Mouse (Mus musculus): ENCODE data around the gene Stkld1. TPM values are rescaled to one million over a fixed set of nuclear protein-coding genes. Genes with fewer than 3 reads are reported as not detected.

Gene Stkld1
- polyA plus RNA-seq, 2 experiments, result 0.18 TPM; not detected in 1

- DNase-seq (ENCODE audit: low spot score) (no peak), ATAC-seq (ENCODE audit: low FRiP score, low read depth) (no peak)
- Histone ChIP-seq H3K4me1 (ENCODE audit: control insufficient read depth, insufficient read depth, low read length) (peaks cover 26% of the 10 kb centered on the region), H3K4me3 (replicated peaks; ENCODE audit: low read length) (peak overlapping the region; percentile 62), H3K27ac (replicated peaks; ENCODE audit: low read depth, low read length) (no peak overlapping the region), H3K27me3 (ENCODE audit: control insufficient read depth, insufficient read depth, low read length) (no peaks in the 10 kb centered on the region), H3K4me2 (replicated peaks; ENCODE audit: low read depth, low read length, severe bottlenecking) (peak overlapping the region; percentile 97), H3K9me3 (ENCODE audit: control insufficient read depth, low read length) (no peaks in the 10 kb centered on the region), H3K36me3 (ENCODE audit: control insufficient read depth, insufficient read depth, low read length) (peaks cover 66% of the 10 kb centered on the region), H3K9ac (ENCODE audit: low read depth, low read length, severe bottlenecking) (peak overlapping the region; percentile 68)
- 3% methylated on average over 13 of the region's 13 CpGs for WGBS
- TF ChIP-seq POLR2A (IDR thresholded peaks at IDR 0.05; ENCODE audit: borderline replicate concordance, extremely low read depth, insufficient read depth, insufficient read length), result no peak
These were observed 17.1 kb upstream of the Stkld1 start for GRCm38 (mm10) chr2:26916738-26917137.

GRCm38 (mm10) chr2:26919684-26920083 lies 14.2 kb upstream of the Stkld1 start:
- Histone ChIP-seq H3K36me3 (ENCODE audit: control insufficient read depth, insufficient read depth, low read length) (peaks cover 68% of the 10 kb centered on the region), H3K9ac (ENCODE audit: low read depth, low read length, severe bottlenecking) (no peak overlapping the region)

GRCm38 (mm10) chr2:26920190-26920855 lies 13.5 kb upstream of the Stkld1 start:
- TF ChIP-seq POLR2A (IDR thresholded peaks at IDR 0.05; ENCODE audit: borderline replicate concordance, extremely low read depth, insufficient read depth, insufficient read length), result no peak
- Histone ChIP-seq H3K9ac (ENCODE audit: low read depth, low read length, severe bottlenecking) (no peak overlapping the region), H3K4me3 (replicated peaks; ENCODE audit: low read length) (no peak overlapping the region), H3K27ac (replicated peaks; ENCODE audit: low read depth, low read length) (no peak overlapping the region), H3K27me3 (ENCODE audit: control insufficient read depth, insufficient read depth, low read length) (no peaks in the 10 kb centered on the region), H3K4me1 (ENCODE audit: control insufficient read depth, insufficient read depth, low read length) (peaks cover 15% of the 10 kb centered on the region), H3K9me3 (ENCODE audit: control insufficient read depth, low read length) (no peaks in the 10 kb centered on the region), H3K36me3 (ENCODE audit: control insufficient read depth, insufficient read depth, low read length) (peaks cover 74% of the 10 kb centered on the region), H3K4me2 (replicated peaks; ENCODE audit: low read depth, low read length, severe bottlenecking) (no peak overlapping the region)
- DNase-seq (ENCODE audit: low spot score), result no peak
- 91% methylated on average over 6 of the region's 6 CpGs for WGBS
- ATAC-seq (ENCODE audit: low FRiP score, low read depth), result no peak

More at GRCm38 (mm10) chr2:26919684-26920083, 14.2 kb upstream of the Stkld1 start:
- ATAC-seq (ENCODE audit: low FRiP score, low read depth), result no peak
- Histone ChIP-seq H3K9me3 (ENCODE audit: control insufficient read depth, low read length) (no peaks in the 10 kb centered on the region), H3K4me1 (ENCODE audit: control insufficient read depth, insufficient read depth, low read length) (peaks cover 17% of the 10 kb centered on the region), H3K27me3 (ENCODE audit: control insufficient read depth, insufficient read depth, low read length) (no peaks in the 10 kb centered on the region), H3K4me2 (replicated peaks; ENCODE audit: low read depth, low read length, severe bottlenecking) (no peak overlapping the region), H3K27ac (replicated peaks; ENCODE audit: low read depth, low read length) (no peak overlapping the region), H3K4me3 (replicated peaks; ENCODE audit: low read length) (no peak overlapping the region)
- no peak for DNase-seq (ENCODE audit: low spot score)
- 97% methylated on average over 3 of the region's 3 CpGs for WGBS
- TF ChIP-seq POLR2A (IDR thresholded peaks at IDR 0.05; ENCODE audit: borderline replicate concordance, extremely low read depth, insufficient read depth, insufficient read length), result no peak

- H3K27ac ChIP-seq (replicated peaks; ENCODE audit: low read depth, low read length), result no peak overlapping the region
- H3K4me3 ChIP-seq (replicated peaks; ENCODE audit: low read length), result no peak overlapping the region
- H3K9ac ChIP-seq (ENCODE audit: low read depth, low read length, severe bottlenecking), result no peak overlapping the region
- TF ChIP-seq POLR2A (IDR thresholded peaks at IDR 0.05; ENCODE audit: borderline replicate concordance, extremely low read depth, insufficient read depth, insufficient read length), result no peak
- H3K9me3 ChIP-seq (ENCODE audit: control insufficient read depth, low read length), result no peaks in the 10 kb centered on the region
- WGBS, result 80% methylated on average over 9 of the region's 9 CpGs
- no peak overlapping the region for H3K4me2 ChIP-seq (replicated peaks; ENCODE audit: low read depth, low read length, severe bottlenecking)
- DNase-seq (ENCODE audit: low spot score) (no peak), ATAC-seq (ENCODE audit: low FRiP score, low read depth) (no peak)
- no peaks in the 10 kb centered on the region for H3K27me3 ChIP-seq (ENCODE audit: control insufficient read depth, insufficient read depth, low read length)
- peaks cover 9% of the 10 kb centered on the region for H3K4me1 ChIP-seq (ENCODE audit: control insufficient read depth, insufficient read depth, low read length)
- H3K36me3 ChIP-seq (ENCODE audit: control insufficient read depth, insufficient read depth, low read length), result peaks cover 89% of the 10 kb centered on the region
These were observed 12.1 kb upstream of the Stkld1 start for GRCm38 (mm10) chr2:26921784-26922183.

- H3K27ac ChIP-seq (replicated peaks; ENCODE audit: low read depth, low read length), result no peak overlapping the region
- H3K9ac ChIP-seq (ENCODE audit: low read depth, low read length, severe bottlenecking), result 0 out of 2 replicates have a peak overlapping the region, but pooled peaks have one; percentile 13
- no peak overlapping the region for H3K4me2 ChIP-seq (replicated peaks; ENCODE audit: low read depth, low read length, severe bottlenecking)
- ATAC-seq (ENCODE audit: low FRiP score, low read depth) (no peak), DNase-seq (ENCODE audit: low spot score) (no peak)
- peaks cover 88% of the 10 kb centered on the region for H3K36me3 ChIP-seq (ENCODE audit: control insufficient read depth, insufficient read depth, low read length)
- H3K9me3 ChIP-seq (ENCODE audit: control insufficient read depth, low read length), result no peaks in the 10 kb centered on the region
- no peak overlapping the region for H3K4me3 ChIP-seq (replicated peaks; ENCODE audit: low read length)
- peaks cover 26% of the 10 kb centered on the region for H3K4me1 ChIP-seq (ENCODE audit: control insufficient read depth, insufficient read depth, low read length)
- TF ChIP-seq POLR2A (IDR thresholded peaks at IDR 0.05; ENCODE audit: borderline replicate concordance, extremely low read depth, insufficient read depth, insufficient read length), result no peak
- H3K27me3 ChIP-seq (ENCODE audit: control insufficient read depth, insufficient read depth, low read length), result no peaks in the 10 kb centered on the region
- 93% methylated on average over 6 of the region's 6 CpGs for WGBS
These were observed 5.9 kb upstream of the Stkld1 start for GRCm38 (mm10) chr2:26927745-26928476.

All from limb, embryonic 14.5 days (tissue).